ENCODE assay signal across 21 mouse cellular contexts in genomic region chr7:100952686-100953085, GRCm38 (mm10). TPM values are rescaled to one million over a fixed set of nuclear protein-coding genes. Genes with fewer than 3 reads are reported as not detected.
A peak's percentile ranks its signal among the peaks of the same experiment; 100 is the strongest.
DNase-seq lines count a peak whose midpoint lies in the region; ATAC-seq and TF ChIP-seq lines count a peak whose summit lies in the region.
"Had no signal": no experiment of that assay in that cellular context is flagged by ENCODE, and none has a peak within 500 bp of the region (broad histone marks: within the 10 kb centered on the region; RNA-seq: fewer than 3 reads in every experiment).

No protein-coding gene starts in this region.

- no peaks in the 10 kb centered on the region for H3K36me3 ChIP-seq in heart, embryonic 10.5 days
- H3K36me3 ChIP-seq in liver, adult 2 months (ENCODE audit: control insufficient read depth, insufficient read depth, low read length) = no peaks in the 10 kb centered on the region
- no peaks in the 10 kb centered on the region for H3K36me3 ChIP-seq in heart, embryonic 15.5 days
- no peaks in the 10 kb centered on the region for H3K36me3 ChIP-seq in small intestine, adult 2 months (ENCODE audit: control insufficient read depth, insufficient read depth, low read length)
- H3K36me3 ChIP-seq in forebrain, embryonic 10.5 days (replicated peaks) = no peaks in the 10 kb centered on the region
- H3K36me3 ChIP-seq: hindbrain, embryonic 12.5 days; midbrain, embryonic 15.5 days had no signal

- H3K9me3 ChIP-seq in heart, embryonic 10.5 days = no peaks in the 10 kb centered on the region
- no peaks in the 10 kb centered on the region for H3K9me3 ChIP-seq in heart, embryonic 15.5 days (replicated peaks)
- no peaks in the 10 kb centered on the region for H3K9me3 ChIP-seq in forebrain, embryonic 10.5 days
- H3K9me3 ChIP-seq: hindbrain, embryonic 12.5 days; midbrain, embryonic 15.5 days had no signal

- peaks cover 43% of the 10 kb centered on the region for H3K4me1 ChIP-seq in heart, embryonic 10.5 days
- H3K4me1 ChIP-seq in liver, adult 2 months (ENCODE audit: control insufficient read depth, insufficient read depth, low read length) = peaks cover 5% of the 10 kb centered on the region; the same call in 1 of the 2 replicates
- peaks cover 39% of the 10 kb centered on the region for H3K4me1 ChIP-seq in heart, embryonic 15.5 days (replicated peaks)
- no peaks in the 10 kb centered on the region; the same call in 1 of the 2 replicates for H3K4me1 ChIP-seq in small intestine, adult 2 months (ENCODE audit: control insufficient read depth, insufficient read depth, insufficient read length, low read length)
- peaks cover 20% of the 10 kb centered on the region for H3K4me1 ChIP-seq in forebrain, embryonic 10.5 days
- H3K4me1 ChIP-seq: midbrain, embryonic 15.5 days had no signal

- peaks cover 36% of the 10 kb centered on the region for H3K27me3 ChIP-seq in heart, embryonic 10.5 days (ENCODE audit: insufficient read depth, poor library complexity, severe bottlenecking)
- no peaks in the 10 kb centered on the region for H3K27me3 ChIP-seq in liver, adult 2 months (ENCODE audit: control insufficient read depth, insufficient read depth, low read length)
- H3K27me3 ChIP-seq in heart, embryonic 15.5 days = 0 out of 2 replicates have a peak, but pooled peaks cover 4% of the 10 kb centered on the region
- no peaks in the 10 kb centered on the region for H3K27me3 ChIP-seq in small intestine, adult 2 months (ENCODE audit: control insufficient read depth, insufficient read depth, low read length)
- H3K27me3 ChIP-seq in forebrain, embryonic 10.5 days (ENCODE audit: poor library complexity, severe bottlenecking) = no peaks in the 10 kb centered on the region
- H3K27me3 ChIP-seq: midbrain, embryonic 15.5 days had no signal

- no peaks in the 10 kb centered on the region for H3K79me2 ChIP-seq in liver, adult 2 months (ENCODE audit: control insufficient read depth, insufficient read depth, low read length)

- TF ChIP-seq POLR2A in liver, adult 2 months (IDR thresholded peaks at IDR 0.05; ENCODE audit: extremely low read depth, insufficient read depth, low read length) = no peak
- TF ChIP-seq POLR2A in small intestine, adult 2 months (IDR thresholded peaks at IDR 0.05; ENCODE audit: low read depth, low read length) = no peak

- TF ChIP-seq CTCF in liver, adult 2 months (IDR thresholded peaks at IDR 0.05; ENCODE audit: low read depth, low read length) = no peak
- no peak for TF ChIP-seq CTCF in small intestine, adult 2 months (IDR thresholded peaks at IDR 0.05; ENCODE audit: extremely low read depth, insufficient read length, insufficient replicate concordance, low read depth, low read length)

- no peak overlapping the region for H3K4me3 ChIP-seq in heart, embryonic 10.5 days
- no peak overlapping the region for H3K4me3 ChIP-seq in liver, adult 2 months (ENCODE audit: insufficient read depth, low read depth, low read length)
- no peak overlapping the region for H3K4me3 ChIP-seq in heart, embryonic 15.5 days
- no peak overlapping the region for H3K4me3 ChIP-seq in small intestine, adult 2 months (ENCODE audit: low read depth, low read length)
- H3K4me3 ChIP-seq in forebrain, embryonic 10.5 days = no peak overlapping the region
- H3K4me3 ChIP-seq: hindbrain, embryonic 12.5 days; left cerebral cortex, adult 2 months; midbrain, embryonic 15.5 days; myocyte had no signal

- H3K4me2 ChIP-seq in heart, embryonic 15.5 days = no peak overlapping the region
- H3K4me2 ChIP-seq: hindbrain, embryonic 12.5 days; midbrain, embryonic 15.5 days had no signal

- no peak for DNase-seq in heart, embryonic 10.5 days (ENCODE audit: low spot score)
- DNase-seq in heart, adult 8-10 months (ENCODE audit: low spot score) = no peak
- peak; percentile 36 for DNase-seq in liver, adult 2 months (ENCODE audit: extremely low read depth, low read depth, low spot score)
- no peak for DNase-seq in liver
- DNase-seq in thymus, postnatal 10 days (ENCODE audit: low spot score in 2 of 2) = no peak
- DNase-seq in forebrain, embryonic 10.5 days (ENCODE audit: extremely low spot score, low spot score) = no peak
- DNase-seq: adrenal gland, postnatal 25 days; cerebellum, adult 8-10 months; kidney, adult 8-10 months; kidney, postnatal 25 days; lung, postnatal 14 days had no signal

- H3K9ac ChIP-seq in liver, adult 2 months (ENCODE audit: low read depth, low read length) = no peak overlapping the region
- no peak overlapping the region for H3K9ac ChIP-seq in heart, embryonic 15.5 days
- H3K9ac ChIP-seq: hindbrain, embryonic 12.5 days; midbrain, embryonic 15.5 days had no signal

- H3K27ac ChIP-seq in heart, embryonic 10.5 days = peak overlapping the region; percentile 42; the same call in 1 of the 2 replicates
- peak overlapping the region; percentile 33; the same call in 1 of the 2 replicates for H3K27ac ChIP-seq in liver, adult 2 months (replicated peaks; ENCODE audit: insufficient read depth, low read depth, low read length)
- peak overlapping the region; percentile 40 for H3K27ac ChIP-seq in heart, embryonic 15.5 days
- peak overlapping the region; percentile 36 for H3K27ac ChIP-seq in small intestine, adult 2 months (ENCODE audit: insufficient read depth, low read depth, low read length)
- no peak overlapping the region for H3K27ac ChIP-seq in forebrain, embryonic 10.5 days
- H3K27ac ChIP-seq: hindbrain, embryonic 12.5 days; left cerebral cortex, adult 2 months; midbrain, embryonic 15.5 days had no signal

- no peak for ATAC-seq in heart, embryonic 15.5 days (replicated peaks; ENCODE audit: insufficient number of reproducible peaks, insufficient read depth, low FRiP score, low read depth)
- ATAC-seq: forebrain, embryonic 14.5 days; inflammation-experienced regulatory T-cells, adult 6 months; midbrain, embryonic 15.5 days had no signal

- 50% methylated on average over 7 of the region's 7 CpGs for WGBS in heart, embryonic 10.5 days
- WGBS in liver, adult 2 months = 73% methylated on average over 7 of the region's 7 CpGs
- 50% methylated on average over 7 of the region's 7 CpGs for WGBS in heart, embryonic 15.5 days
- WGBS in small intestine, adult 2 months = 79% methylated on average over 7 of the region's 7 CpGs
- WGBS in forebrain, embryonic 10.5 days = 89% methylated on average over 7 of the region's 7 CpGs

RNA-seq across cellular contexts. Expression of gene Arhgef17, which starts 20.8 kb away (rescaled TPM):
- polyA plus RNA-seq in heart, embryonic 10.5 days (2016; fragmentation: Nextera tagmentation; extraction: Ambion mirVana) = 7.9 and 10.1 TPM in 2 replicates
- 10 to 100 TPM; 25.0 to 36.6 (median 28.1) TPM for total RNA-seq in heart, adult 8-10 months (2022)
- total RNA-seq in liver, adult 2 months (2014; rRNA removed) = 1.2 and 2.1 TPM in 2 replicates
- 1.4 and 1.8 TPM in 2 replicates for polyA plus RNA-seq in liver, adult 2 months (2012; rRNA removed)
- polyA plus RNA-seq in heart, embryonic 15.5 days (2015; fragmentation: Nextera tagmentation; extraction: Ambion mirVana) = 4.1 and 6.6 TPM in 2 replicates
- polyA plus RNA-seq in small intestine, adult 2 months (2012; rRNA removed) = 6.8 and 8.0 TPM in 2 replicates
- 6.5 TPM in 2 replicates for polyA plus RNA-seq in forebrain, embryonic 10.5 days (2016; fragmentation: Nextera tagmentation; extraction: Ambion mirVana)
- total RNA-seq: megakaryocyte-erythroid progenitor cell, adult 5-6 weeks had no signal
- polyA plus RNA-seq: inflammation-experienced regulatory T-cells, adult 6 months had no signal

RNA-seq across cellular contexts. Expression of gene P2ry6, which starts 21.8 kb away (rescaled TPM):
- polyA plus RNA-seq in heart, embryonic 10.5 days (2016; fragmentation: Nextera tagmentation; extraction: Ambion mirVana) = 0.97 and 1.2 TPM in 2 replicates
- total RNA-seq in heart, adult 8-10 months (2022) = 1 to 10 TPM; 2.7 to 4.0 (median 3.3) TPM
- total RNA-seq in liver, adult 2 months (2014; rRNA removed) = 0.92 and 1.5 TPM in 2 replicates
- polyA plus RNA-seq in liver, adult 2 months (2012; rRNA removed) = 1.6 and 4.3 TPM in 2 replicates
- 3.8 and 6.8 TPM in 2 replicates for polyA plus RNA-seq in heart, embryonic 15.5 days (2015; fragmentation: Nextera tagmentation; extraction: Ambion mirVana)
- polyA plus RNA-seq in small intestine, adult 2 months (2012; rRNA removed) = 19.4 and 27.8 TPM in 2 replicates
- 1.5 and 2.0 TPM in 2 replicates for polyA plus RNA-seq in forebrain, embryonic 10.5 days (2016; fragmentation: Nextera tagmentation; extraction: Ambion mirVana)
- total RNA-seq: megakaryocyte-erythroid progenitor cell, adult 5-6 weeks had no signal

RNA-seq across cellular contexts. Expression of gene P2ry2, which starts 60.0 kb away (rescaled TPM):
- 1.0 and 1.1 TPM in 2 replicates for polyA plus RNA-seq in heart, embryonic 10.5 days (2016; fragmentation: Nextera tagmentation; extraction: Ambion mirVana)
- 10 to 100 TPM; 24.6 to 27.7 (median 27.2) TPM for total RNA-seq in heart, adult 8-10 months (2022)
- total RNA-seq in liver, adult 2 months (2014; rRNA removed) = 4.1 and 5.4 TPM in 2 replicates
- polyA plus RNA-seq in liver, adult 2 months (2012; rRNA removed) = 13.4 and 15.4 TPM in 2 replicates
- polyA plus RNA-seq in heart, embryonic 15.5 days (2015; fragmentation: Nextera tagmentation; extraction: Ambion mirVana) = 2.2 and 3.5 TPM in 2 replicates
- 4.0 and 67.8 TPM in 2 replicates for polyA plus RNA-seq in small intestine, adult 2 months (2012; rRNA removed)
- 0.27 and 0.36 TPM in 2 replicates for polyA plus RNA-seq in forebrain, embryonic 10.5 days (2016; fragmentation: Nextera tagmentation; extraction: Ambion mirVana)
- polyA plus RNA-seq: inflammation-experienced regulatory T-cells, adult 6 months; neural tube, embryonic 14.5 days had no signal
